Mouse (Mus musculus) bone marrow, adult 2 months (tissue): ENCODE data around the gene Dbndd2.

ENCODE experiments used
- CTCF ChIP-seq: fragments of 200-500 bp; IDR thresholded peaks from 2 replicates; pipeline ENCODE4 v1.5.1; 2011; ENCODE audit warnings: low read length, control low read depth; ENCODE audit not compliant: control insufficient read depth, insufficient read depth
- POLR2A ChIP-seq: fragments of 200-500 bp; IDR thresholded peaks from 2 replicates; pipeline ENCODE4 v1.6.1; 2011; ENCODE audit warnings: low read depth, mild to moderate bottlenecking, control low read depth, low read length, borderline replicate concordance; ENCODE audit not compliant: control insufficient read depth

DNA sequence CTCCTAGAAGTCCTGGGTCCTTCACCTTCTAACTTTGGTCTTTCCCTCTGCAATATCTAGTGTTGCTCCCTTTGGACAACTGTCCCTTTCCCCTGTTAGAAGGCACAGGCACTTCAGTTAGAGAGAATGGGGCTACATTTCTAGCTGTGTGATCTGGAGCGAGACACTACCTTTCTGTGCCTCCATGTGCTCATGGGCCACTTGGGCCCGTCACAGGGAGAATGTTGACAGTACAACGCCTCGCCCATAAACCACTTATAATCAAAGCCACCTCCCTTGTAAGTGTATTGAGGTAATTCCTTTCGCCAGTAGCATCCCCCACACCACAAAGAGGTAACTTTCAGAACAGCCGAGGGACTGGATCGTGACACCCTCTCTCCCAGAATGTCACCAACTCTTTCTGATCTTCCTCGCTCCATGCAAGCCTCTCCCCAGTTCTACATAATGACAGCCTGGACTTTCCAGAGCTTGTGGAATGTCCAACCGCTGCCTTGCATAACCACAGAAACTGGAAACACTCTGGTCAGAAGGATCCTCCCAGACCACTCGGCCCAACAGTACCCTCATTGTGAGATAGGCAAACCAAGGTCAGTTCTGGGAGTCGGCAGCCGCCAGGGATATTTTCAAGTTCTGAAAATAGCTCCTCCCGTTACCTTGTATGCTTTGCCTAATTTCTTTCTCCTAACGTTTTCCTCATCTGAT lies 36.4 kb upstream of the Dbndd2 start:
- TF ChIP-seq CTCF (no peak), POLR2A (no peak)
